In the genomic region with DNA sequence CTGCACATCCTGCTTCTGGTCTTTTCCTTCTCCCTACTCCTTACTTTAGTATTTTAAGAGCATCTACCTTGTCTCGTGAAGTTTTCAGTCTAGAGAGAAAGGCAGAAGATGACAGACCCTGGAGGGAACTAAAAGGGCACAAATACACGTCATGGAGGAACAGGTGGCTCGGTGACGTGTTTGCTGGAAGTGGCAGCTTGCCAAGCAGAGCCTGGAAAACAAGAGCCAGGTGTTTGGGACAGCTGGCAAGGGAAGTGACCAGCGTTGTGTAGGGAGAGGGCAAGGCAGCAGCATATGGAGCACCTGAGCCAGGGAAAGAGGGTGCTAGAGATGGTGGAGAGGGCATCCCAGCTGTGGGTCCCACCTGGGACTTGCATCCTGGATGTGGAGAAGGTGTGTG, we compare ENCODE assay signal across 19 mouse cellular contexts. TPM values are rescaled to one million over a fixed set of nuclear protein-coding genes. Genes with fewer than 3 reads are reported as not detected.
A peak's percentile ranks its signal among the peaks of the same experiment; 100 is the strongest.
DNase-seq lines count a peak whose midpoint lies in the region; ATAC-seq and TF ChIP-seq lines count a peak whose summit lies in the region.
"Had no signal": no experiment of that assay in that cellular context is flagged by ENCODE, and none has a peak within 500 bp of the region (broad histone marks: within the 10 kb centered on the region; RNA-seq: fewer than 3 reads in every experiment).

No protein-coding gene starts in this region.

- 38% methylated on average over 5 of the region's 5 CpGs for WGBS in intestine, postnatal 0 days
- WGBS in intestine, embryonic 16.5 days: 51% methylated on average over 5 of the region's 5 CpGs
- WGBS in limb, embryonic 10.5 days: 38% methylated on average over 5 of the region's 5 CpGs
- 25% methylated on average over 5 of the region's 5 CpGs for WGBS in stomach, postnatal 0 days

- ATAC-seq in intestine, postnatal 0 days: 0 out of 2 replicates have a peak, but pooled peaks have one; percentile 25
- ATAC-seq in intestine, embryonic 16.5 days: no peak
- ATAC-seq in stomach, postnatal 0 days (ENCODE audit: low FRiP score, low TSS enrichment): 0 out of 2 replicates have a peak, but pooled peaks have one; percentile 27
- ATAC-seq: forebrain, embryonic 13.5 days; forebrain, postnatal 0 days; hindbrain, embryonic 16.5 days had no signal

- H3K4me1 ChIP-seq in intestine, postnatal 0 days (replicated peaks; ENCODE audit: control insufficient read depth, insufficient read depth, low read length): no peaks in the 10 kb centered on the region
- H3K4me1 ChIP-seq in intestine, embryonic 16.5 days (ENCODE audit: control insufficient read depth, insufficient read depth, low read length): no peaks in the 10 kb centered on the region
- peaks cover 45% of the 10 kb centered on the region for H3K4me1 ChIP-seq in limb, embryonic 10.5 days
- H3K4me1 ChIP-seq in stomach, postnatal 0 days (replicated peaks; ENCODE audit: control insufficient read depth, insufficient read depth): no peaks in the 10 kb centered on the region
- H3K4me1 ChIP-seq: forebrain, embryonic 13.5 days; heart, embryonic 13.5 days had no signal

- H3K36me3 ChIP-seq in intestine, postnatal 0 days (ENCODE audit: control insufficient read depth, insufficient read depth): no peaks in the 10 kb centered on the region
- no peaks in the 10 kb centered on the region for H3K36me3 ChIP-seq in intestine, embryonic 16.5 days (ENCODE audit: control insufficient read depth, insufficient read depth, low read length)
- no peaks in the 10 kb centered on the region for H3K36me3 ChIP-seq in limb, embryonic 10.5 days
- no peaks in the 10 kb centered on the region for H3K36me3 ChIP-seq in stomach, postnatal 0 days (ENCODE audit: control insufficient read depth, insufficient read depth, low read length)
- H3K36me3 ChIP-seq: embryonic facial prominence, embryonic 13.5 days; heart, embryonic 13.5 days had no signal

- no peak overlapping the region for H3K4me3 ChIP-seq in intestine, postnatal 0 days (ENCODE audit: low read depth, low read length)
- H3K4me3 ChIP-seq in intestine, embryonic 16.5 days (ENCODE audit: low read length): no peak overlapping the region
- H3K4me3 ChIP-seq in limb, embryonic 10.5 days: no peak overlapping the region
- H3K4me3 ChIP-seq in stomach, postnatal 0 days (ENCODE audit: low read depth, low read length): no peak overlapping the region
- H3K4me3 ChIP-seq: embryonic facial prominence, embryonic 13.5 days; forebrain, embryonic 13.5 days; gastrocnemius, adult 2 months; heart, embryonic 13.5 days had no signal

- no peak for TF ChIP-seq EP300 in stomach, postnatal 0 days (optimal IDR thresholded peaks at IDR 0.05)

- TF ChIP-seq POLR2A in brain, embryonic 14.5 days (IDR thresholded peaks at IDR 0.05; ENCODE audit: borderline replicate concordance, extremely low read depth, insufficient read depth, insufficient read length, poor library complexity, severe bottlenecking): no peak

- H3K27me3 ChIP-seq in intestine, postnatal 0 days (replicated peaks; ENCODE audit: control insufficient read depth, insufficient read depth, low read length): no peaks in the 10 kb centered on the region
- no peaks in the 10 kb centered on the region for H3K27me3 ChIP-seq in intestine, embryonic 16.5 days (replicated peaks; ENCODE audit: control insufficient read depth, insufficient read depth, low read length)
- peaks cover 15% of the 10 kb centered on the region; the same call in 1 of the 2 replicates for H3K27me3 ChIP-seq in limb, embryonic 10.5 days (ENCODE audit: low read depth, poor library complexity, severe bottlenecking)
- H3K27me3 ChIP-seq in stomach, postnatal 0 days (ENCODE audit: control insufficient read depth, insufficient read depth, low read length): no peaks in the 10 kb centered on the region
- H3K27me3 ChIP-seq: forebrain, embryonic 13.5 days had no signal

- H3K9ac ChIP-seq in intestine, postnatal 0 days (ENCODE audit: low read depth, low read length): no peak overlapping the region
- no peak overlapping the region for H3K9ac ChIP-seq in intestine, embryonic 16.5 days (ENCODE audit: low read depth, low read length)
- H3K9ac ChIP-seq in stomach, postnatal 0 days (ENCODE audit: low read length): no peak overlapping the region
- H3K9ac ChIP-seq: embryonic facial prominence, embryonic 13.5 days; forebrain, embryonic 13.5 days; forebrain, postnatal 0 days; heart, embryonic 13.5 days had no signal

- no peak for TF ChIP-seq CTCF in intestine, postnatal 0 days (IDR thresholded peaks at IDR 0.05; ENCODE audit: low read depth)
- TF ChIP-seq CTCF in brain, embryonic 14.5 days (IDR thresholded peaks at IDR 0.05; ENCODE audit: borderline replicate concordance, extremely low read depth, insufficient read depth, insufficient read length): no peak
- no peak for TF ChIP-seq CTCF in stomach, postnatal 0 days (IDR thresholded peaks at IDR 0.05; ENCODE audit: low read depth)

- no peaks in the 10 kb centered on the region for H3K9me3 ChIP-seq in intestine, postnatal 0 days (ENCODE audit: control insufficient read depth)
- H3K9me3 ChIP-seq in intestine, embryonic 16.5 days (ENCODE audit: control insufficient read depth, low read length): no peaks in the 10 kb centered on the region
- no peaks in the 10 kb centered on the region for H3K9me3 ChIP-seq in limb, embryonic 10.5 days (replicated peaks)
- no peaks in the 10 kb centered on the region for H3K9me3 ChIP-seq in stomach, postnatal 0 days (ENCODE audit: control insufficient read depth, low read length)
- H3K9me3 ChIP-seq: embryonic facial prominence, embryonic 13.5 days; heart, embryonic 13.5 days had no signal

- no peak overlapping the region for H3K4me2 ChIP-seq in intestine, postnatal 0 days (replicated peaks; ENCODE audit: low read depth)
- no peak overlapping the region for H3K4me2 ChIP-seq in intestine, embryonic 16.5 days (ENCODE audit: low read depth, low read length)
- no peak overlapping the region for H3K4me2 ChIP-seq in stomach, postnatal 0 days (replicated peaks; ENCODE audit: low read depth)
- H3K4me2 ChIP-seq: embryonic facial prominence, embryonic 13.5 days; forebrain, embryonic 13.5 days; heart, embryonic 13.5 days had no signal

- no peak overlapping the region for H3K27ac ChIP-seq in intestine, postnatal 0 days (ENCODE audit: low read depth, low read length)
- no peak overlapping the region for H3K27ac ChIP-seq in intestine, embryonic 16.5 days (ENCODE audit: low read length)
- peak overlapping the region; percentile 14; the same call in 1 of the 2 replicates for H3K27ac ChIP-seq in limb, embryonic 10.5 days
- no peak overlapping the region for H3K27ac ChIP-seq in stomach, postnatal 0 days (replicated peaks)
- H3K27ac ChIP-seq: embryonic facial prominence, embryonic 13.5 days; forebrain, embryonic 13.5 days; gastrocnemius, adult 2 months; heart, embryonic 13.5 days had no signal

- peak; percentile 6 for DNase-seq in brain, embryonic 14.5 days (ENCODE audit: low read depth)
- peak; percentile 63 for DNase-seq in limb, embryonic 10.5 days (ENCODE audit: low spot score)
- DNase-seq in stomach, postnatal 0 days (ENCODE audit: low spot score): peak; percentile 52
- DNase-seq in MN1 (ENCODE audit: low spot score): no peak
- DNase-seq: adrenal gland, adult 8-10 months; cerebellum, adult 11-12 months; cerebellum, adult 9-10 months; cerebellum, postnatal 25 days; forebrain, postnatal 0 days; gastrocnemius, adult 2 months; gastrocnemius, postnatal 25 days; heart, postnatal 36 days had no signal

RNA-seq across cellular contexts. Expression of a gene that starts 47.2 kb away (rescaled TPM):
- polyA plus RNA-seq in intestine, postnatal 0 days (2015; fragmentation: Nextera tagmentation; extraction: Ambion mirVana): 36.0 and 36.6 TPM in 2 replicates
- 41.4 and 43.5 TPM in 2 replicates for polyA plus RNA-seq in intestine, embryonic 16.5 days (2015; fragmentation: Nextera tagmentation; extraction: Ambion mirVana)
- 52.8 and 55.9 TPM in 2 replicates for polyA plus RNA-seq in brain, embryonic 14.5 days (2012; rRNA removed)
- 60.6 and 60.8 TPM in 2 replicates for polyA plus RNA-seq in limb, embryonic 10.5 days (2016; fragmentation: Nextera tagmentation; extraction: Ambion mirVana)
- 31.8 and 35.2 TPM in 2 replicates for polyA plus RNA-seq in stomach, postnatal 0 days (2015; fragmentation: Nextera tagmentation; extraction: Ambion mirVana)

RNA-seq across cellular contexts. Expression of a gene that starts 51.6 kb away (rescaled TPM):
- polyA plus RNA-seq in intestine, postnatal 0 days (2015; fragmentation: Nextera tagmentation; extraction: Ambion mirVana): not detected in 2 replicates
- 0.05 TPM in 1 of 2 replicates, not detected in the other for polyA plus RNA-seq in intestine, embryonic 16.5 days (2015; fragmentation: Nextera tagmentation; extraction: Ambion mirVana)
- polyA plus RNA-seq in brain, embryonic 14.5 days (2012; rRNA removed): 0.15 and 0.22 TPM in 2 replicates
- polyA plus RNA-seq in limb, embryonic 10.5 days (2016; fragmentation: Nextera tagmentation; extraction: Ambion mirVana): 18.5 and 28.9 TPM in 2 replicates
- polyA plus RNA-seq in stomach, postnatal 0 days (2015; fragmentation: Nextera tagmentation; extraction: Ambion mirVana): 0.05 and 0.07 TPM in 2 replicates
- polyA plus RNA-seq: heart, embryonic 13.5 days; heart, postnatal 0 days had no signal

Comparison
In these comparisons a context has a peak if more than half of its experiments do, and no peak if none do; other contexts are left out.
1. RNA of a gene that starts 51.6 kb away (polyA plus RNA-seq): 18.5 to 28.9 TPM in limb, embryonic 10.5 days; 0.15 to 0.22 TPM in brain, embryonic 14.5 days, 0.05 to 0.07 TPM in stomach, postnatal 0 days, 0.05 TPM in intestine, embryonic 16.5 days and not detected in intestine, postnatal 0 days; every median in the first group is over 10 times any median in the second.